Mouse (Mus musculus): ENCODE measurements around the gene Ndufa8. TPM values are rescaled to one million over a fixed set of nuclear protein-coding genes. Genes with fewer than 3 reads are reported as not detected.

Ndufa8 gene
- total and polyA plus RNA-seq, 3 experiments, result 186 to 357 TPM; not detected in 1

DNA sequence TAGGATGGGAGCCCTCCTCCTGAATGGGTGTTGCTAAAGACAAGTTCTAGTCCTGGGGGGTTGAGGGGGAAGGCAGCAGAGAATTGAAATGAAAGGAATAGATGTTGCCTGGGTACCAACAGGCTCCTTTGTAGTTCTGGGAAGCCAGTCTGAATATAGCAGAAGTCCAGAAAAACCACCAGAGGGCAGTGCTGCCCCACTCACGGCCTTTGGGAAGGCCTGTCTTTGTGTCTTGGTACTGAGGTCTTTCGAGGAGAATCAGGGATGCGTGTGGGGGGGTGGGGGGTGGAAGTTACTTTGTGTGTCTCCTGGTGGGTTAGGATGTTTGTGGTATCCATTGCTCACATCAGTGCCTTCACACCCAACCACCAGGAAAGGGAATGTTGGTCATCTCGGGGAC lies 39.8 kb downstream of the Ndufa8 start (continued):
- no peak for TF ChIP-seq USF1 (IDR thresholded peaks at IDR 0.05; ENCODE audit: low read depth, low read length)
- TF ChIP-seq JUND (IDR thresholded peaks at IDR 0.05; ENCODE audit: low read depth, low read length), result 0 out of 2 replicates have a peak, but pooled peaks have one; percentile 10
- TF ChIP-seq SIN3A (IDR thresholded peaks at IDR 0.05; ENCODE audit: low read length), result peak; percentile 30; the same call in 1 of the 2 replicates
- TF ChIP-seq RAD21 (IDR thresholded peaks at IDR 0.05; ENCODE audit: low read depth, low read length), result peak; percentile 96
- peak; percentile 96 for TF ChIP-seq ZC3H11A (IDR thresholded peaks at IDR 0.05; ENCODE audit: low read depth, low read length)
- no peak for TF ChIP-seq E2F4 (IDR thresholded peaks at IDR 0.05; ENCODE audit: borderline replicate concordance, low read depth, low read length)
- TF ChIP-seq ELF1 (IDR thresholded peaks at IDR 0.05; ENCODE audit: low read depth, low read length), result no peak
- TF ChIP-seq ZMIZ1 (IDR thresholded peaks at IDR 0.05; ENCODE audit: low read depth, low read length), result no peak
- no peak for TF ChIP-seq MEF2A (IDR thresholded peaks at IDR 0.05; ENCODE audit: extremely low read depth, insufficient replicate concordance, low read depth, low read length, poor library complexity, severe bottlenecking)

GRCm38 (mm10) chr2:36008071-36008470 lies 41.1 kb downstream of the Ndufa8 start:
- Histone ChIP-seq H3K36me3 (ENCODE audit: control insufficient read depth in 1 of 2, insufficient read depth in 2 of 2, low read length in 2 of 2) (no peaks in the 10 kb centered on the region), H3K9me3 (replicated peaks; ENCODE audit: insufficient read depth, low read length) (no peaks in the 10 kb centered on the region), H3K27ac (ENCODE audit: control insufficient read depth, low read depth, low read length) (no peak overlapping the region), H3K27me3 (ENCODE audit: control insufficient read depth in 1 of 2, insufficient read depth in 2 of 2, low read length in 2 of 2) (no peaks in the 10 kb centered on the region), H3K4me3 (ENCODE audit: control insufficient read depth in 1 of 2, insufficient read depth in 1 of 2, low read depth in 2 of 2, low read length in 2 of 2) (no peak overlapping the region), H3K79me2 (ENCODE audit: control insufficient read depth, insufficient read depth, low read length, poor library complexity) (no peaks in the 10 kb centered on the region), H3K4me1 (ENCODE audit: control insufficient read depth in 1 of 2, insufficient read depth in 2 of 2, low read length in 2 of 2) (no peaks in the 10 kb centered on the region), H3K9ac (ENCODE audit: control insufficient read depth, low read depth, low read length, poor library complexity, severe bottlenecking) (no peak overlapping the region)
- peak; percentile 59 for DNase-seq (ENCODE audit: low read depth, low spot score)
- TF ChIP-seq ZC3H11A (IDR thresholded peaks at IDR 0.05; ENCODE audit: low read depth, low read length) (peak; percentile 52), USF1 (IDR thresholded peaks at IDR 0.05; ENCODE audit: low read depth, low read length) (no peak), RAD21 (IDR thresholded peaks at IDR 0.05; ENCODE audit: low read depth, low read length) (peak; percentile 73), MYB (IDR thresholded peaks at IDR 0.05; ENCODE audit: low read depth, low read length) (no peak), RCOR1 (IDR thresholded peaks at IDR 0.05; ENCODE audit: low read depth, low read length) (no peak), MXI1 (IDR thresholded peaks at IDR 0.05; ENCODE audit: low read depth, low read length) (no peak), CHD1 (IDR thresholded peaks at IDR 0.05; ENCODE audit: low read depth, low read length) (no peak), SMC3 (IDR thresholded peaks at IDR 0.05; ENCODE audit: low read depth, low read length) (peak; percentile 79), NRF1 (IDR thresholded peaks at IDR 0.05; ENCODE audit: insufficient read depth, low read depth, low read length, poor library complexity, severe bottlenecking) (no peak), MYC (IDR thresholded peaks at IDR 0.05; ENCODE audit: low read depth, low read length) (no peak), CTCF (IDR thresholded peaks at IDR 0.05 in 2 of 3, conservative IDR thresholded peaks at IDR 0.05 in 1 of 3; ENCODE audit: control insufficient read depth in 1 of 3, insufficient read depth in 1 of 3, low read depth in 2 of 3, low read length in 3 of 3, poor library complexity in 1 of 3, severe bottlenecking in 1 of 3) (peak; percentile 79 to 97 (median 87)), NELFE (IDR thresholded peaks at IDR 0.05; ENCODE audit: low read depth, low read length) (no peak), TCF12 (IDR thresholded peaks at IDR 0.05; ENCODE audit: low read depth, low read length) (no peak), MAFK (IDR thresholded peaks at IDR 0.05; ENCODE audit: borderline replicate concordance, low read depth, low read length) (no peak), POLR2A (IDR thresholded peaks at IDR 0.05; ENCODE audit: control insufficient read depth in 1 of 2, insufficient read depth in 1 of 2, low read depth in 1 of 2, low read length in 2 of 2, poor library complexity in 1 of 2) (no peak), MEF2A (IDR thresholded peaks at IDR 0.05; ENCODE audit: extremely low read depth, insufficient replicate concordance, low read depth, low read length, poor library complexity, severe bottlenecking) (no peak), MAZ (IDR thresholded peaks at IDR 0.05; ENCODE audit: low read depth, low read length) (no peak), CHD2 (IDR thresholded peaks at IDR 0.05; ENCODE audit: low read length) (no peak), EP300 (IDR thresholded peaks at IDR 0.05; ENCODE audit: low read depth in 1 of 2, low read length in 2 of 2) (no peak), KAT2A (conservative IDR thresholded peaks at IDR 0.05; ENCODE audit: low read depth, low read length) (no peak)
